Mouse (Mus musculus): ENCODE measurements at regions not wholly inside any gene's neighbourhood (a gene's known extent, or its start where the extent isn't known, plus 50 kb on each side); places are given as distances from the start of the nearest gene placed in this dataset.

GRCm38 (mm10) chr4:127635262-127635661 lies 277.3 kb upstream of the Gjb5 start:
- DNase-seq: no peak

GRCm38 (mm10) chr4:127619870-127620269 lies 261.9 kb upstream of the Gjb5 start:
- peak; percentile 66 for DNase-seq

- peak; percentile 59 for DNase-seq
Measured at GRCm38 (mm10) chr4:127612761-127613160, 254.8 kb upstream of the Gjb5 start.

- no peak for DNase-seq
Measured at GRCm38 (mm10) chr4:127600919-127601318, 242.9 kb upstream of the Gjb5 start.

GRCm38 (mm10) chr4:127598610-127599009 lies 240.6 kb upstream of the Gjb5 start:
- no peak for DNase-seq

GRCm38 (mm10) chr4:127594081-127594480 lies 236.1 kb upstream of the Gjb5 start:
- DNase-seq: no peak

- DNase-seq: no peak
Measured at GRCm38 (mm10) chr4:127591540-127591939, 233.6 kb upstream of the Gjb5 start.

GRCm38 (mm10) chr4:127586822-127587221 lies 228.8 kb upstream of the Gjb5 start:
- no peak for DNase-seq

- DNase-seq: no peak
Measured at GRCm38 (mm10) chr4:127576521-127576920, 218.5 kb upstream of the Gjb5 start.

GRCm38 (mm10) chr4:127562602-127563001 lies 204.6 kb upstream of the Gjb5 start:
- DNase-seq: no peak

- no peak for DNase-seq
Measured at GRCm38 (mm10) chr4:127558572-127558971, 200.6 kb upstream of the Gjb5 start.

GRCm38 (mm10) chr4:127552456-127553225 lies 194.7 kb upstream of the Gjb5 start:
- DNase-seq: no peak

GRCm38 (mm10) chr4:127549581-127549980 lies 191.6 kb upstream of the Gjb5 start:
- no peak for DNase-seq

- no peak for DNase-seq
Measured at GRCm38 (mm10) chr4:127549018-127549417, 191.0 kb upstream of the Gjb5 start.

GRCm38 (mm10) chr4:127545106-127545505 lies 187.1 kb upstream of the Gjb5 start:
- no peak for DNase-seq

- no peak for DNase-seq
Measured at GRCm38 (mm10) chr4:127543276-127543675, 185.3 kb upstream of the Gjb5 start.

GRCm38 (mm10) chr4:127542771-127543170 lies 184.8 kb upstream of the Gjb5 start:
- no peak for DNase-seq

GRCm38 (mm10) chr4:127536952-127537351 lies 179.0 kb upstream of the Gjb5 start:
- peak; percentile 24 for DNase-seq

GRCm38 (mm10) chr4:127535630-127536029 lies 177.6 kb upstream of the Gjb5 start:
- no peak for DNase-seq

GRCm38 (mm10) chr4:127534411-127534810 lies 176.4 kb upstream of the Gjb5 start:
- no peak for DNase-seq

- DNase-seq: no peak
Measured at GRCm38 (mm10) chr4:127533726-127534125, 175.7 kb upstream of the Gjb5 start.

- no peak for DNase-seq
Measured at GRCm38 (mm10) chr4:127530779-127531178, 172.8 kb upstream of the Gjb5 start.

- DNase-seq: no peak
Measured at GRCm38 (mm10) chr4:127522151-127522550, 164.2 kb upstream of the Gjb5 start.

- peak; percentile 22 for DNase-seq
Measured at GRCm38 (mm10) chr4:127517978-127518377, 160.0 kb upstream of the Gjb5 start.
